Mouse (Mus musculus) embryonic facial prominence, embryonic 15.5 days (tissue): ENCODE measurements at regions not wholly inside any gene's neighbourhood (a gene's known extent, or its start where the extent isn't known, plus 50 kb on each side); places are given as distances from the start of the nearest gene placed in this dataset.
A peak's percentile ranks its signal among the peaks of the same experiment; 100 is the strongest.

Source experiments
- ATAC-seq: fragments of 200-750 bp; cut with Nextera tagmentation; 2 replicates; pipeline ENCODE4 v1.8.0; 2017; ENCODE audit warnings: low read depth, moderate TSS enrichment; ENCODE audit not compliant: insufficient number of reproducible peaks, low FRiP score, low TSS enrichment
- H3K27ac ChIP-seq: fragments of 300-500 bp; sonication (generic); replicated peaks from 2 replicates; pipeline ENCODE4 v1.5.1; 2015; ENCODE audit warnings: mild to moderate bottlenecking, inconsistent platforms
- H3K27me3 ChIP-seq: fragments of 300-500 bp; sonication (generic); 2 replicates; pipeline ENCODE4 v1.6.1; 2015; ENCODE audit warnings: inconsistent platforms
- H3K36me3 ChIP-seq: fragments of 300-500 bp; sonication (generic); 2 replicates; pipeline ENCODE4 v1.6.1; 2015; ENCODE audit warnings: mild to moderate bottlenecking, inconsistent platforms
- H3K4me1 ChIP-seq: fragments of 300-500 bp; sonication (generic); 2 replicates; pipeline ENCODE4 v1.6.1; 2015; ENCODE audit warnings: inconsistent platforms
- H3K4me2 ChIP-seq: fragments of 300-500 bp; sonication (generic); replicated peaks from 2 replicates; pipeline ENCODE4 v1.6.1; 2015; ENCODE audit warnings: mild to moderate bottlenecking, inconsistent platforms
- H3K4me3 ChIP-seq: fragments of 300-500 bp; sonication (generic); replicated peaks from 2 replicates; pipeline ENCODE4 v1.5.1; 2015; ENCODE audit warnings: mild to moderate bottlenecking, inconsistent platforms
- H3K9ac ChIP-seq: fragments of 300-500 bp; sonication (generic); 2 replicates; pipeline ENCODE4 v1.6.1; 2015; ENCODE audit warnings: inconsistent platforms
- H3K9me3 ChIP-seq: fragments of 300-500 bp; sonication (generic); replicated peaks from 2 replicates; pipeline ENCODE4 v1.6.1; 2016; ENCODE audit warnings: inconsistent platforms
- WGBS: fragments of 180-500 bp; shearing (Covaris S2); methylation state at CpG from one replicate; pipeline ENCODE4 v1.1.7; 2015; 5-methylcytosine and 5-hydroxymethylcytosine counted together

DNA sequence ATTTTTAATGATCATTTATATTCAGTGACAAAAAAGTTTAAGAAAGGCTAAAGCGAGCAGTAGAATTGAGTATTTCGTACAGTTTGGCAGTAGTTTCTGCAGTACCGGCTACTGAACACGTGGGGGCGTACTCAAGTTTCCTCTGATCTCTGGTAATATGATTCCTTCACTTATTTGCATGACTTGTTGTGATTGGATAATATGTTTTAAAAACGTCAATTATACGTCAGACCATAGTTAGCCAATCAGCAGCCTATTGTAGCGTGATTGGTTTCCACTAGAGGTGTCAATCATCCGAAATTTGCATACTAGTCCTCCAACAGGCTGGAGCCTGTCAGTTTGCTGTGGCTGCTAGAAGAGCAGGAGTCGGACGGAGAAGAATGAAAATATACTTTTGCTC, 261.6 kb upstream of the Nfe2l3 start:
- Histone ChIP-seq H3K27me3 (peaks cover 21% of the 10 kb centered on the region), H3K27ac (peak overlapping the region; percentile 95), H3K36me3 (no peaks in the 10 kb centered on the region), H3K9ac (no peak overlapping the region), H3K4me3 (no peak overlapping the region), H3K9me3 (no peaks in the 10 kb centered on the region), H3K4me1 (peaks cover 53% of the 10 kb centered on the region), H3K4me2 (peak overlapping the region; percentile 44; the same call in 1 of the 2 replicates)
- WGBS: under 1% methylated on average over 11 of the region's 11 CpGs
- peak; percentile 85 for ATAC-seq

DNA sequence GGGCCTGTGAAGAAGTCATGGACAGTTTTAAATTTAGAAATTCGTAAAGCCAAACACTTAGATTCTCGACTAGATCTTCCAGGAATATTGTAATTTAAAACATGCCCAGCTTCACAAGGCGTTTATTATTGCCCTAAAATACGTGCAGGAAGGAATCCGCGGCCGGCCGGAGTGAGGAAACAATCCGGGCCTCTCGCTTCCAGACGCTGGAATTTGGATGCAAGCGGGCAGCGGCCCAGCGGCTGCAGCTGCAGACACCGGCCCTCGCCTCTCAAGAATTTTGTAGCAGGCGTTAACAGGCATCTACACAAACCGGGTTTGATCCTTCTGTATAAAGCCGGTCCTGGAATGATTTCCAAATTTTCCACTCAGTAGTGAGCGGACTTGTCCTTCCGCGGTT, 260.7 kb upstream of the Nfe2l3 start:
- Histone ChIP-seq H3K27me3 (peaks cover 30% of the 10 kb centered on the region), H3K9ac (peak overlapping the region; percentile 21), H3K4me2 (peak overlapping the region; percentile 67), H3K4me1 (peaks cover 53% of the 10 kb centered on the region), H3K9me3 (no peaks in the 10 kb centered on the region), H3K27ac (peak overlapping the region; percentile 93), H3K36me3 (no peaks in the 10 kb centered on the region), H3K4me3 (peak overlapping the region; percentile 18)
- no peak for ATAC-seq
- 2% methylated on average over 22 of the region's 22 CpGs for WGBS

- Histone ChIP-seq H3K36me3 (no peaks in the 10 kb centered on the region), H3K27ac (peak overlapping the region; percentile 93), H3K4me1 (peaks cover 51% of the 10 kb centered on the region), H3K9ac (no peak overlapping the region), H3K27me3 (peaks cover 36% of the 10 kb centered on the region), H3K4me3 (peak overlapping the region; percentile 41), H3K4me2 (peak overlapping the region; percentile 67), H3K9me3 (no peaks in the 10 kb centered on the region)
- WGBS: 4% methylated on average over 12 of the region's 12 CpGs
- peak; percentile 11; the same call in 1 of the 2 replicates for ATAC-seq
These were observed 260.1 kb upstream of the Nfe2l3 start for GRCm38 (mm10) chr6:51172331-51172791.

- Histone ChIP-seq H3K36me3 (no peaks in the 10 kb centered on the region), H3K4me3 (peak overlapping the region; percentile 41), H3K27me3 (peaks cover 42% of the 10 kb centered on the region), H3K4me1 (peaks cover 52% of the 10 kb centered on the region), H3K4me2 (peak overlapping the region; percentile 67), H3K9ac (0 out of 2 replicates have a peak overlapping the region, but pooled peaks have one; percentile 4), H3K27ac (peak overlapping the region; percentile 93), H3K9me3 (no peaks in the 10 kb centered on the region)
- ATAC-seq: peak; percentile 90
- under 1% methylated on average over 25 of the region's 25 CpGs for WGBS
These were observed 259.4 kb upstream of the Nfe2l3 start for GRCm38 (mm10) chr6:51172856-51173619.

DNA sequence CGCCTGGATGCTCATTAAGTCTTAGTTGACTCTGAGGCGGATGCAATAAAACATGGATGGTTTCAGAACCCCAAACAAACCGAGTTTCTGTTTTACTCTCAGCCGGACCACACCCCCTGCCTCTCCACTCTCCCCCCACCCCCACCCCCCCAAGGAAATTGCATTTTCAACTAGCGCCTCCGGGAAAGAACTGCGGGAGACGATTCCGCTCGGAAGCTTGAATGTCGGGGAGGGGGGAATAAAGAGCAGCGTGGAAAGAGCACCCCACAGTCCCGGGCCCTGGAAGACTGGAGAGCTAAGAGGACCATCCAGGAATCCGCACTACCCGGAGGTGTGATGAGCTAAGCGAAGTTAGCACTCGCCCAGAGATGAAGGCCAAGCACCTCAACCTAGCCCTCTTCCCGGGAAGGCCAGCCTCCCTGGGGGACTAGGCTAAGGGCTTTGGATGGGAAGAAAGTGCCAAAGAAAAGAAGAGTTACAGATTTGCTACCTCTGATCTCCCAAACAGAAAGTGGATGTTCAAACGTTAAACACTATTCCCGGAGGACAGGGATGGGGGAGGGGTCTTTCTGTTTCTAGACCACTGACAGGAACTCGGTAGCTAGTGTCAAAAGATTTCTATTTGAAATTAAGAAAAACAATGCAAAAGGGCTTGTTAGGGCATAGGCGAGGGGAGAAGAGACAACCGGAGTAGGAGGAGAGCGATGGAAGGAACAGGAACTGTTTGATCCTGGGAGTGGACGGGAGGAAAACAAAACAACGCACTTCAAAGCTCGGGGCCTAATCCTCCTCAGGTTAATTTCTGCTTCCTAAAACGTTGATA, 258.6 kb upstream of the Nfe2l3 start:
- peaks cover 42% of the 10 kb centered on the region for H3K27me3 ChIP-seq
- H3K4me3 ChIP-seq: peak overlapping the region; percentile 41
- peak overlapping the region; percentile 93 for H3K27ac ChIP-seq
- H3K4me1 ChIP-seq: peaks cover 44% of the 10 kb centered on the region
- H3K9ac ChIP-seq: 0 out of 2 replicates have a peak overlapping the region, but pooled peaks have one; percentile 4
- H3K36me3 ChIP-seq: no peaks in the 10 kb centered on the region
- WGBS: 5% methylated on average over 28 of the region's 28 CpGs
- H3K4me2 ChIP-seq: peak overlapping the region; percentile 67
- ATAC-seq: no peak
- H3K9me3 ChIP-seq: no peaks in the 10 kb centered on the region

GRCm38 (mm10) chr6:51174443-51175021, 257.9 kb upstream of the Nfe2l3 start:
- peak overlapping the region; percentile 67 for H3K4me2 ChIP-seq
- no peak overlapping the region for H3K9ac ChIP-seq
- H3K36me3 ChIP-seq: no peaks in the 10 kb centered on the region
- H3K4me3 ChIP-seq: 0 out of 2 replicates have a peak overlapping the region, but pooled peaks have one; percentile 41
- H3K4me1 ChIP-seq: peaks cover 39% of the 10 kb centered on the region
- ATAC-seq: no peak
- H3K27me3 ChIP-seq: peaks cover 46% of the 10 kb centered on the region
- H3K27ac ChIP-seq: no peak overlapping the region
- H3K9me3 ChIP-seq: no peaks in the 10 kb centered on the region
- 13% methylated on average over 18 of the region's 18 CpGs for WGBS

- Histone ChIP-seq H3K4me2 (no peak overlapping the region), H3K9ac (no peak overlapping the region), H3K36me3 (no peaks in the 10 kb centered on the region), H3K9me3 (no peaks in the 10 kb centered on the region), H3K27me3 (peaks cover 55% of the 10 kb centered on the region), H3K4me3 (no peak overlapping the region), H3K27ac (no peak overlapping the region), H3K4me1 (peaks cover 31% of the 10 kb centered on the region)
- ATAC-seq: no peak
- 33% methylated on average over 13 of the region's 13 CpGs for WGBS
These were observed 256.6 kb upstream of the Nfe2l3 start for GRCm38 (mm10) chr6:51175616-51176590.

DNA sequence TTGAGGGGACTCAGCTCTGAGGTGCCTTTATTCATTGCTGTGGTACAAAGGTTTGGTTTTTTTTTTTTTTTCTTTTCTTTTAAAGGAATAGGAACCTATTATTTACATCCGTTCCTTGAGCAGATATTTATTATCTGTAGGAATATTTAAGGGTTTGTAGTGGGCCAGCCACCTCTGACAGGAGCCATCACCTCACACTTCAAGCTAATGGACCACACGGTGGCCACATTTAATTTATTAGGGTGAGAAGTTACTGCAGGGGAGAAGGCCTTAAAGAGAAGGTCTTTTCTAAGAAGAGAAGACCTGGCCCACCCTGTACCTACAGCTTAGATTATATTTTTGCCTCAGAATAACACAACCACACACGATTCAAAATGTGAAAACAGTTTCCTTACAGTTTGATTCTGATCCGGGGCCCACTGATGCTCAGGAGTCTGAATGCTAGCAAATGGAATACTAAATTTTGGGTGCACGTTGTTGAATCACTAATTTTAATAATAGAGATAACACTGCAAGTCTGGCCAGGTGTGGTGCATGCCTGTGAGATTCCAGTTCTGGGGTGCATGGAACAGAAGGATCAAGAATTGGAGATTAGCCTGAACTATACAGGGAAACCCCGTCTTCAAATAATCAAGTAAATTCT, 255.6 kb upstream of the Nfe2l3 start:
- H3K4me1 ChIP-seq: peaks cover 29% of the 10 kb centered on the region
- H3K9ac ChIP-seq: no peak overlapping the region
- H3K9me3 ChIP-seq: no peaks in the 10 kb centered on the region
- H3K27ac ChIP-seq: no peak overlapping the region
- no peak overlapping the region for H3K4me2 ChIP-seq
- 19% methylated on average over 6 of the region's 6 CpGs for WGBS
- no peaks in the 10 kb centered on the region for H3K36me3 ChIP-seq
- no peak overlapping the region for H3K4me3 ChIP-seq
- ATAC-seq: no peak
- peaks cover 66% of the 10 kb centered on the region for H3K27me3 ChIP-seq

DNA sequence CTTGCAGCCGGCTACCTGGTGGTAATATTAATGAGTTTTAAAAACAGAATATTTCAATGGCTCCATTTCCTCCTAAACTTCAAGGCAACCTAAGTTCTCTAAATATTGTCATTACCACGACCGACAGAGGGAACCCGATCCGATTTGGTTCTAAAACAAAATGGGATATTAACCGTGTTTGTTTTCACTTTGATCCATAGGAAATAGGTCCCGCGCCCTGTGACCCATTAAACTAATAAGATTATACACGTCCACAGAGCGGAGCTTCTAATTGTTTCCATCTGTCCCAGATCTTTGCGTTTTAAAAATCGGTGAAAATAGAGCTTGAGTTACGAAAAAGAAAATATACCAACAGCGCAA, 254.8 kb upstream of the Nfe2l3 start:
- Histone ChIP-seq H3K27ac (no peak overlapping the region), H3K27me3 (peaks cover 72% of the 10 kb centered on the region), H3K4me2 (peak overlapping the region; percentile 58), H3K9me3 (no peaks in the 10 kb centered on the region), H3K9ac (no peak overlapping the region), H3K36me3 (no peaks in the 10 kb centered on the region), H3K4me3 (peak overlapping the region; percentile 37), H3K4me1 (peaks cover 23% of the 10 kb centered on the region)
- ATAC-seq: no peak
- 1% methylated on average over 14 of the region's 14 CpGs for WGBS
